Mouse (Mus musculus) neural tube, embryonic 13.5 days (tissue): ENCODE results near the gene Ror1. TPM values are rescaled to one million over a fixed set of nuclear protein-coding genes. Genes with fewer than 3 reads are reported as not detected.

Source experiments
- ATAC-seq: fragments of 200-750 bp; cut with Nextera tagmentation; 2 replicates; pipeline ENCODE4 v1.8.0; 2017; ENCODE audit warnings: low read depth, mild to moderate bottlenecking, moderate TSS enrichment, moderate library complexity
- H3K27ac ChIP-seq: fragments of 300-500 bp; sonication (generic); replicated peaks from 2 replicates; pipeline ENCODE4 v1.5.1; 2015; ENCODE audit warnings: moderate library complexity, mild to moderate bottlenecking, inconsistent platforms
- H3K27me3 ChIP-seq: fragments of 300-500 bp; sonication (generic); 2 replicates; pipeline ENCODE4 v1.6.1; 2015; ENCODE audit warnings: mild to moderate bottlenecking, inconsistent platforms
- H3K36me3 ChIP-seq: fragments of 300-500 bp; sonication (generic); 2 replicates; pipeline ENCODE4 v1.6.1; 2015; ENCODE audit warnings: mild to moderate bottlenecking, inconsistent platforms
- H3K4me1 ChIP-seq: fragments of 300-500 bp; sonication (generic); replicated peaks from 2 replicates; pipeline ENCODE4 v1.6.1; 2015; ENCODE audit warnings: inconsistent platforms
- H3K4me2 ChIP-seq: fragments of 300-500 bp; sonication (generic); 2 replicates; pipeline ENCODE4 v1.6.1; 2015; ENCODE audit warnings: inconsistent platforms, mild to moderate bottlenecking, moderate library complexity
- H3K4me3 ChIP-seq: fragments of 300-500 bp; sonication (generic); 2 replicates; pipeline ENCODE4 v1.5.1; 2015; ENCODE audit warnings: mild to moderate bottlenecking, inconsistent platforms
- H3K9ac ChIP-seq: fragments of 300-500 bp; sonication (generic); 2 replicates; pipeline ENCODE4 v1.6.1; 2015; ENCODE audit warnings: moderate library complexity, mild to moderate bottlenecking, inconsistent platforms
- H3K9me3 ChIP-seq: fragments of 300-500 bp; sonication (generic); 2 replicates; pipeline ENCODE4 v1.6.1; 2016; ENCODE audit warnings: inconsistent platforms
- WGBS: fragments of 180-500 bp; shearing (Covaris S2); methylation state at CpG from one replicate; pipeline ENCODE4 v1.1.7; 2015; 5-methylcytosine and 5-hydroxymethylcytosine counted together
- polyA plus RNA-seq: library from polyadenylated mRNA; unstranded; fragments of >200 nt; fragmentation: Nextera tagmentation; extraction: Ambion mirVana; gene quantifications from 2 replicates; pipeline ENCODE4 v1.2.1, GENCODE M21; 2015

Gene Ror1
- polyA plus RNA-seq, 1 experiment from 2014 or later: 1.8 TPM

- Histone ChIP-seq H3K27ac (no peak overlapping the region), H3K4me1 (no peaks in the 10 kb centered on the region), H3K27me3 (no peaks in the 10 kb centered on the region), H3K36me3 (no peaks in the 10 kb centered on the region), H3K4me3 (no peak overlapping the region), H3K4me2 (no peak overlapping the region), H3K9ac (no peak overlapping the region), H3K9me3 (no peaks in the 10 kb centered on the region)
- ATAC-seq: no peak
- WGBS: 92% methylated on average over 3 of the region's 3 CpGs
Measured at GRCm38 (mm10) chr4:100273356-100273755, 177.8 kb downstream of the Ror1 start.

GRCm38 (mm10) chr4:100273807-100274480 lies 178.4 kb downstream of the Ror1 start:
- no peak overlapping the region for H3K9ac ChIP-seq
- no peaks in the 10 kb centered on the region for H3K9me3 ChIP-seq
- no peaks in the 10 kb centered on the region for H3K36me3 ChIP-seq
- no peaks in the 10 kb centered on the region for H3K27me3 ChIP-seq
- H3K27ac ChIP-seq: no peak overlapping the region
- no peak for ATAC-seq
- H3K4me1 ChIP-seq: no peaks in the 10 kb centered on the region
- WGBS: 91% methylated on average over 4 of the region's 4 CpGs
- H3K4me3 ChIP-seq: no peak overlapping the region
- H3K4me2 ChIP-seq: no peak overlapping the region

DNA sequence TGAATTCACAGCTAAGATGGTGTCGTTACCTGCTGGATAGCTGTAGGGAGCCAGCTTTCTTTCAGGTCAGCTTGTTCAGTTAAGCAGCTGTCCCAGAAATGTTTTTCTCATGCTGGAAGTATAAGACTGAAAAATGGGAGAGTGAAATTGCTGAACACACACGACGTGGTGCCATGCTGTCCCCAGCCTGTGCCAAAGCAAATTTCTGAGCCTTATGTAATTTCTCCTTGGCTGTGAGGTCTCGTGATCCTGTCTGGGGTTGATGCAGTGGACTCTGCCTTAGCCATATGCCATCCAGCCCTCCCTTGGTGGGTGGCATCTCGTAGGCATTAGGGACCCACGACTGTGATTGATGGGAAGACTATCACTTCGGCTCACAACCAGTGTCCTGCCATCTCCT lies 180.9 kb downstream of the Ror1 start:
- no peak for ATAC-seq
- no peak overlapping the region for H3K27ac ChIP-seq
- H3K9ac ChIP-seq: no peak overlapping the region
- H3K4me1 ChIP-seq: no peaks in the 10 kb centered on the region
- H3K9me3 ChIP-seq: no peaks in the 10 kb centered on the region
- WGBS: 82% methylated on average over 7 of the region's 7 CpGs
- no peaks in the 10 kb centered on the region for H3K27me3 ChIP-seq
- H3K36me3 ChIP-seq: no peaks in the 10 kb centered on the region
- H3K4me2 ChIP-seq: no peak overlapping the region
- H3K4me3 ChIP-seq: no peak overlapping the region

DNA sequence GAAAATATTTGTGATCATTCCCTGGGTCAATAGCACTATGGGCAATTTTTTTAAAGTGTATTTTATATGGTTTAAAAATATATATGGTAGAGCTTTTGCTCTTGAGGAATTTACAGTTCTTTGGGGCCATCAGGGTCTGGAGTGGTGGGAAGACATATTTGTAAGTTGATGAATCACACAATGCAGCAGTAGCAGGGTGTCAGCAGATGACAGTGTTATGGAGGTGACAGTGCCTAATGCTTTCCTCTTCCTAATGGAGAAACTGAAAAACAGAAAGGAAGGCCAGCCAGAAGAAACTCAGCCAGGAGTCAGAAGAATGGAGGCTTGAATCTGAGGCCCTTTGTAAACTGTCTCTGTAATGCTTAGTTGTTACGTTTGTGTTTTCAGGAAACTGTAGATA lies 181.4 kb downstream of the Ror1 start:
- no peaks in the 10 kb centered on the region for H3K36me3 ChIP-seq
- H3K4me1 ChIP-seq: no peaks in the 10 kb centered on the region
- H3K9me3 ChIP-seq: no peaks in the 10 kb centered on the region
- H3K9ac ChIP-seq: no peak overlapping the region
- H3K4me3 ChIP-seq: no peak overlapping the region
- H3K27me3 ChIP-seq: no peaks in the 10 kb centered on the region
- no peak overlapping the region for H3K27ac ChIP-seq
- ATAC-seq: no peak
- no peak overlapping the region for H3K4me2 ChIP-seq
- WGBS: 81% methylated on average over 1 of the region's 1 CpGs

GRCm38 (mm10) chr4:100283171-100283880 lies 187.7 kb downstream of the Ror1 start:
- ATAC-seq: no peak
- no peaks in the 10 kb centered on the region for H3K9me3 ChIP-seq
- no peaks in the 10 kb centered on the region for H3K36me3 ChIP-seq
- no peak overlapping the region for H3K4me2 ChIP-seq
- H3K27ac ChIP-seq: no peak overlapping the region
- no peak overlapping the region for H3K4me3 ChIP-seq
- H3K27me3 ChIP-seq: no peaks in the 10 kb centered on the region
- no peak overlapping the region for H3K9ac ChIP-seq
- WGBS: 93% methylated on average over 8 of the region's 8 CpGs
- no peaks in the 10 kb centered on the region for H3K4me1 ChIP-seq

DNA sequence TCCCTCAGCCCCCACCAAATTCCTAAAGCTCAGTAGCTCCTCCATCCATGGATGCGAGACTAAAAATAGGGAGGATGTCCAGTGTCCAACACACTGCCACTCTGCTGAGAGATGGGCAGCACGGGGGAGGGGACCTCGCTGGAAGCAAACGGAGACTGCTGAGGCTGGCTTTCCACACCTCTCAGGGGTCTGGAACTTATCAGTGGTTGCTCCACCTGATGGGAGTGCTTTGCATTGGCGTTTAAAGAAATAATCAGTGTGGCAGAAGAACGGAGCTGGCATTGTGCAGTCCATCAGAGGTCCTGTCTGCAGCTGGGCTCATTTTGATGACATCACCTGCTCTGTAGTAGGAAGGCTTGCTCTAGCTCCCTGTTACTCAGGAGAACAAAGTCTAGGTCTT lies 188.9 kb downstream of the Ror1 start:
- no peak for ATAC-seq
- Histone ChIP-seq H3K36me3 (no peaks in the 10 kb centered on the region), H3K27ac (no peak overlapping the region), H3K9me3 (no peaks in the 10 kb centered on the region), H3K4me1 (no peaks in the 10 kb centered on the region), H3K9ac (no peak overlapping the region), H3K27me3 (no peaks in the 10 kb centered on the region), H3K4me3 (no peak overlapping the region), H3K4me2 (no peak overlapping the region)
- WGBS: 93% methylated on average over 6 of the region's 6 CpGs

- Histone ChIP-seq H3K36me3 (no peaks in the 10 kb centered on the region), H3K27me3 (no peaks in the 10 kb centered on the region), H3K4me3 (no peak overlapping the region), H3K9me3 (no peaks in the 10 kb centered on the region), H3K4me2 (no peak overlapping the region), H3K27ac (no peak overlapping the region), H3K4me1 (no peaks in the 10 kb centered on the region), H3K9ac (no peak overlapping the region)
- 76% methylated on average over 7 of the region's 7 CpGs for WGBS
- ATAC-seq: no peak
Measured at GRCm38 (mm10) chr4:100286111-100286541, 190.5 kb downstream of the Ror1 start.

GRCm38 (mm10) chr4:100286800-100287199 lies 191.2 kb downstream of the Ror1 start:
- Histone ChIP-seq H3K9ac (no peak overlapping the region), H3K36me3 (no peaks in the 10 kb centered on the region), H3K4me3 (no peak overlapping the region), H3K4me2 (no peak overlapping the region), H3K27ac (no peak overlapping the region), H3K27me3 (no peaks in the 10 kb centered on the region), H3K4me1 (no peaks in the 10 kb centered on the region), H3K9me3 (no peaks in the 10 kb centered on the region)
- no peak for ATAC-seq

DNA sequence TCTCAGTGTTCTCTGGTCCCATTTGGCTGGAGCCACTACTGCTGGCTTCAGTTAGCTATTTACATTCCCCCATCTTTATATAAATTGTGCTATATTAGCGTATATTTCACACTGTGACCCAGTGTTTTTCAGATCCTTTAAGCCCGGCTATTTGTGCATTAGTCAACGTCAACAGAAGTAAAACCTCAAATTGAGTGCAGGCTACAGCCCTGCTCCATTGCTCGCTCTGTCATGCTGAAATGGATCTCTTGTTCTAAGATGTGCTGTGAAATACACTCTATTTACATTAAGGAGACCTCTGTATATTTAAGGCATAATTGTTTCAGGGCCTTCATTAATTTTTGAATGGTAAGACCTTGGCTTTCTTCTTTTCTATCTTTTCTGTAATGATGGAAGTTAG lies 192.2 kb downstream of the Ror1 start:
- Histone ChIP-seq H3K4me1 (no peaks in the 10 kb centered on the region), H3K9ac (no peak overlapping the region), H3K9me3 (no peaks in the 10 kb centered on the region), H3K4me2 (no peak overlapping the region), H3K27me3 (no peaks in the 10 kb centered on the region), H3K36me3 (no peaks in the 10 kb centered on the region), H3K27ac (no peak overlapping the region), H3K4me3 (no peak overlapping the region)
- 87% methylated on average over 4 of the region's 4 CpGs for WGBS
- ATAC-seq: no peak

DNA sequence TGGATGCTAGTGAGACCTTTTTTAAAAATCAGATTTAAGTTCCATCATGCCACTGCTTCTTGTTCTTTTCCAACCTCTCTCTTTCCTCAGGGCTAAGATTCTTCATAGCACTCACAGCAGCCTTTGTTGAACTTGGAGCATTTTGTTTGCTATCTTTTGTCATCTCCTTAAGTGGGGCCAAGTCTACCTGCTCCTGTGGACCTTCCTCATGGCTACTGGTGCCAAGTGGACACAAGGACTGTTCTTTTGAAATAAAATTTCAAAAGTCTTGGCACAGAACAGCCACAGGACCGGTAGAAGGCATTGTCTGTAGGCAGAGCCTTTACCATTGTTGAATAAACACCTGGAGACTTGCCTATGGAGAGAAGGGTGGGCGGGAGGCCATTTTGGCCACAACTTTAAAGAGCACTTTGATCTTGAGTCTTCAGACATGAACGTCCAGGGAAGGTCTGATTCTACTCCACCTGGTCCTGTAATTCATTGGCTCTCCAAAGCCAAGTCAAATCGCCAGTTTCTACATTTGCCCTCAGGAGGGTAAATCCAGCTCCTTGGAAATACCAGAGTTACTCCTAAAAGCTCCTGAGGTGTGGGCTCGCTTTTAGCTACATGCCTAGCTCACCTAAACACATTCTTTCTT lies 195.5 kb downstream of the Ror1 start:
- Histone ChIP-seq H3K27me3 (no peaks in the 10 kb centered on the region), H3K4me1 (no peaks in the 10 kb centered on the region), H3K9me3 (no peaks in the 10 kb centered on the region), H3K4me3 (no peak overlapping the region), H3K4me2 (no peak overlapping the region), H3K9ac (no peak overlapping the region), H3K27ac (no peak overlapping the region), H3K36me3 (no peaks in the 10 kb centered on the region)
- ATAC-seq: no peak
- 82% methylated on average over 5 of the region's 5 CpGs for WGBS

DNA sequence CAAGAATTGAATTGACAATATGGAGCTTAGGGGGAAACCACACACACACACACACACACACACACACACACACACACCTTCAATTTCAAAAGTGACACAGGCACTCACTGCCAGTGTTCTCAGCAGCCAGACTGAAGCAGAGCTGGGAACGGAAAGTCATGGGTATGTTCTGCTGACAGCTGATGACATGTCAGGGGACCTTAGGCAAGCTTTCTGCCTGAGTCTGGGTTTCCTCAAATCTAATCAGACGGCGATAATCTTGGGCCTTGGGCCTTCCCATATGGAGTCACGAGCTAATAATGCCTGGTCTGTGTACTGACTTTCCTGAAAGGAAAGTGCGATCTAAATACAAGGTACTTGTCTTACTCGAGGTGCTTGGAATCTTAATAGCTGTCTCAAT lies 202.1 kb downstream of the Ror1 start:
- Histone ChIP-seq H3K4me3 (no peak overlapping the region), H3K9ac (no peak overlapping the region), H3K27ac (no peak overlapping the region), H3K4me1 (no peaks in the 10 kb centered on the region), H3K4me2 (no peak overlapping the region), H3K36me3 (no peaks in the 10 kb centered on the region), H3K27me3 (no peaks in the 10 kb centered on the region), H3K9me3 (no peaks in the 10 kb centered on the region)
- 69% methylated on average over 6 of the region's 6 CpGs for WGBS
- no peak for ATAC-seq

GRCm38 (mm10) chr4:100298566-100298965 lies 203.0 kb downstream of the Ror1 start:
- ATAC-seq: no peak
- no peak overlapping the region for H3K4me2 ChIP-seq
- 88% methylated on average over 5 of the region's 5 CpGs for WGBS

More at GRCm38 (mm10) chr4:100298566-100298965, 203.0 kb downstream of the Ror1 start:
- no peak overlapping the region for H3K9ac ChIP-seq
- H3K27ac ChIP-seq: no peak overlapping the region
- no peaks in the 10 kb centered on the region for H3K9me3 ChIP-seq
- no peaks in the 10 kb centered on the region for H3K4me1 ChIP-seq
- H3K4me3 ChIP-seq: no peak overlapping the region
- H3K27me3 ChIP-seq: no peaks in the 10 kb centered on the region
- H3K36me3 ChIP-seq: no peaks in the 10 kb centered on the region
